Mouse (Mus musculus): ENCODE results near the gene Dmkn. TPM values are rescaled to one million over a fixed set of nuclear protein-coding genes. Genes with fewer than 3 reads are reported as not detected.
A peak's percentile ranks its signal among the peaks of the same experiment; 100 is the strongest.
"Not testable (repeated sequence)": the region's sequence is repeated elsewhere in the genome, so short reads cannot be mapped to it uniquely, and the experiment has no call there.

Dmkn gene
- 913 and 939 TPM in 2 replicates for polyA plus RNA-seq (2015; fragmentation: Nextera tagmentation; extraction: Ambion mirVana)

- Histone ChIP-seq H3K27me3 (peaks cover 8% of the 10 kb centered on the region), H3K4me1 (no peaks in the 10 kb centered on the region), H3K9me3 (no peaks in the 10 kb centered on the region), H3K4me3 (peak within 1 kb of the TSS; percentile 15; the same call in 1 of the 2 replicates), H3K4me2 (no peak within 1 kb of the TSS), H3K36me3 (no peaks in the 10 kb centered on the region), H3K9ac (no peak within 1 kb of the TSS), H3K27ac (peak within 1 kb of the TSS; percentile 30; the same call in 1 of the 2 replicates)
- no peak for ATAC-seq (ENCODE audit: insufficient number of reproducible peaks, low FRiP score, low TSS enrichment, low read depth)
- whole genome bisulfite sequencing: 39% methylated on average over 5 of the region's 5 CpGs
These were observed at the start of gene Dmkn for GRCm38 (mm10) chr7:30763456-30763855. Gene Dmkn, plus strand, starts transcription at chr7:30763756.

DNA sequence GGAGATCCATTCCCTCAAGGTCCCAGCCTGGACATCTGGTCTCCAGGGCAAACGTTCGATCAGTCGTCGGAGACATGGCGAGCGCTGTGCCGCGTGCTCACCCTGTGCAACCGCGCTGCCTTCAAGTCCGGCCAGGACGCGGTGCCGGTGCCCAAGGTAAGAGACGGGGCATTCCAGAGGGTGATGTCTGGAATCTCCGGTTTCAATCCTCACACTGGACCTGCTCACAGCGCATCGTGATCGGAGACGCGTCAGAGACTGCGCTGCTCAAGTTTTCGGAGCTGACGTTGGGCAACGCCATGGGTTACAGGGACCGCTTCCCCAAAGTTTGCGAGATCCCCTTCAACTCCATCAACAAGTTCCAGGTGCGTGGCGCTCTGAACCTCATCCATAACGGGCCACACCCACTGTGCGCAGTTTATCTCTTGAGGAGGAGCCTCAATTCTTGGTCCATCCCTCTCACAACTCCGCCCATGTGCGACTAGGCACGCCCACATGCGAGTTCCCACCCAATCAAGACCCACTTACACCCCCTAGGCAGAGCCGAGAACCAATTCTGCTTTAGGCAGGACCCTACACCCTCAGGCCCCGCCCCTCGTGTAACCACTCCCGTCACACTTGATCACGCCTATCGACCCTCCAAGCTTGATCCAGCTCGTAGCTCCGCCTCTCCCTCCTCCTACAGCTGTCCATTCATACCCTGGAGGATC, 46.4 kb upstream of the Dmkn start:
- H3K27me3 ChIP-seq: peaks cover 38% of the 10 kb centered on the region
- WGBS: 2% methylated on average over 43 of the region's 43 CpGs
- ATAC-seq (ENCODE audit: insufficient number of reproducible peaks, low FRiP score, low TSS enrichment, low read depth): peak; percentile 79
- peaks cover 12% of the 10 kb centered on the region for H3K4me1 ChIP-seq
- H3K27ac ChIP-seq: no peak overlapping the region
- no peak overlapping the region for H3K9ac ChIP-seq
- no peaks in the 10 kb centered on the region for H3K36me3 ChIP-seq
- no peaks in the 10 kb centered on the region for H3K9me3 ChIP-seq
- peak overlapping the region; percentile 35 for H3K4me3 ChIP-seq
- H3K4me2 ChIP-seq: peak overlapping the region; percentile 60

- Histone ChIP-seq H3K4me3 (peak overlapping the region; percentile 35), H3K36me3 (no peaks in the 10 kb centered on the region), H3K9me3 (no peaks in the 10 kb centered on the region), H3K27ac (no peak overlapping the region), H3K9ac (no peak overlapping the region), H3K27me3 (peaks cover 38% of the 10 kb centered on the region), H3K4me2 (peak overlapping the region; percentile 60), H3K4me1 (peaks cover 12% of the 10 kb centered on the region)
- no peak; the same call in 1 of the 2 replicates for ATAC-seq (ENCODE audit: insufficient number of reproducible peaks, low FRiP score, low TSS enrichment, low read depth)
- 11% methylated on average over 14 of the region's 14 CpGs for WGBS
These were observed 45.9 kb upstream of the Dmkn start for GRCm38 (mm10) chr7:30717716-30718046.

- Histone ChIP-seq H3K4me3 (no peak overlapping the region), H3K9me3 (no peaks in the 10 kb centered on the region), H3K27ac (no peak overlapping the region), H3K27me3 (peaks cover 38% of the 10 kb centered on the region), H3K9ac (no peak overlapping the region), H3K4me2 (no peak overlapping the region), H3K4me1 (peaks cover 12% of the 10 kb centered on the region), H3K36me3 (no peaks in the 10 kb centered on the region)
- no peak for ATAC-seq (ENCODE audit: insufficient number of reproducible peaks, low FRiP score, low TSS enrichment, low read depth)
- WGBS: 90% methylated on average over 5 of the region's 5 CpGs
These were observed 43.9 kb upstream of the Dmkn start for GRCm38 (mm10) chr7:30719669-30720068.

DNA sequence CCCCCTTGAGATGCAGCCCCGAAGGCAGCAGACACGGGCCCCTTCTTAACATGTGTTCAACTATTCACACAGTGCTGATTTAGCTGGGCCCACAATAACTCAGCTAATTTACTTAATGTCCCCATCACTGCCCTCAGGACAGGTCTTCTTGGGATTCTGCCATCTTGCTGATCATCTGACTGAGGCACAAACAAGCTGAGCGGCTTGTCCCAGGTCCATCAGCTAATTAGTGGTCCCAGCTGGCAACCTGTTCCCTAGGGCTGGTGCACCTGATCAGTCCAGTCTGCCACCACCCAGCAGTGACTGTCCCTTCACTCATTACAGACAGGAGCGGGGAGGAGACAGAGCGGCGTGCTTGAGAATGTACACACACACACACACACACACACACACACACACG, 42.3 kb upstream of the Dmkn start:
- Histone ChIP-seq H3K4me3 (no peak overlapping the region), H3K9me3 (no peaks in the 10 kb centered on the region), H3K4me1 (peaks cover 12% of the 10 kb centered on the region), H3K36me3 (peaks cover 6% of the 10 kb centered on the region; the same call in 1 of the 2 replicates), H3K27me3 (peaks cover 22% of the 10 kb centered on the region), H3K4me2 (no peak overlapping the region), H3K9ac (no peak overlapping the region), H3K27ac (no peak overlapping the region)
- WGBS: 75% methylated on average over 7 of the region's 7 CpGs
- ATAC-seq (ENCODE audit: insufficient number of reproducible peaks, low FRiP score, low TSS enrichment, low read depth): no peak

DNA sequence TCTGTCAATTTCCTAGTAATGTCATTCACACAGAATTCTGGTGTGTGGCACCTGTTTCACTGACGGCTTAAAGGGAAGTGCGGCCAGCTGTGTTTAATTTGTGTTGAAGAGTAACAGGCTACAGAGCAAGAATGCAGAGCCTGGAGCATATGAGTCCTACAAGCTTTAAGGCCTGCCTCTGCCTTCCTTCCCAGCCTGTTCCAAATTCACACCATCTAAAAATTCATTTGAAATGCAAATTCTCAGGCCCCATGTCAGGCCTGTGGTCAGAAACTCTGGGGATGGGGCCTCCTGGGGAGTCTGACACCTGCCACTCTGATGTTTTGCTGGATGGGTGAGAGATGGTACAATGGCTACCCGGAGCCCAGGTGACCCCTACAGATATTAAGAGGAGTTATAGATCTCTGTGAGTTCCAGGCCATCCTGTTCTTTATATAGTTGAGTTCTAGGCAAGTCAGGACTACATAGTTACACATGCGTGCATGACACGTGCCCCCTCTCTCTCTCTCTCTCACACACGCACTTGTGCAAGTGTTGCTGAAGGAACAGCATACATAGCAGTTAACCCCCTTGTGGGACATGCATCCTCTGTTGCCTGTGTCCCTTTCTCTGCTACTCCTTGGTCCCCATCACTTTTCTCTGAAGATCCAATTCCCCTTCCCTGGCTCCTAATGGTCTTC, 40.1 kb upstream of the Dmkn start:
- no peak overlapping the region for H3K27ac ChIP-seq
- 55% methylated on average over 6 of the region's 6 CpGs for WGBS

GRCm38 (mm10) chr7:30728214-30728613, 35.3 kb upstream of the Dmkn start:
- H3K4me1 ChIP-seq: peaks cover 19% of the 10 kb centered on the region
- no peaks in the 10 kb centered on the region for H3K27me3 ChIP-seq
- WGBS: 70% methylated on average over 6 of the region's 6 CpGs
- H3K36me3 ChIP-seq: peaks cover 32% of the 10 kb centered on the region
- no peaks in the 10 kb centered on the region for H3K9me3 ChIP-seq
- H3K4me2 ChIP-seq: peak overlapping the region; percentile 71
- H3K27ac ChIP-seq: no peak overlapping the region
- H3K4me3 ChIP-seq: peak overlapping the region; percentile 69
- no peak for ATAC-seq (ENCODE audit: insufficient number of reproducible peaks, low FRiP score, low TSS enrichment, low read depth)
- H3K9ac ChIP-seq: peak overlapping the region; percentile 82

More for the DNA sequence above, 40.1 kb upstream of the Dmkn start:
- ATAC-seq (ENCODE audit: insufficient number of reproducible peaks, low FRiP score, low TSS enrichment, low read depth): no peak
- Histone ChIP-seq H3K27me3 (peaks cover 5% of the 10 kb centered on the region; the same call in 1 of the 2 replicates), H3K9ac (no peak overlapping the region), H3K4me1 (peaks cover 7% of the 10 kb centered on the region), H3K4me3 (no peak overlapping the region), H3K9me3 (no peaks in the 10 kb centered on the region), H3K36me3 (peaks cover 20% of the 10 kb centered on the region), H3K4me2 (no peak overlapping the region)

DNA sequence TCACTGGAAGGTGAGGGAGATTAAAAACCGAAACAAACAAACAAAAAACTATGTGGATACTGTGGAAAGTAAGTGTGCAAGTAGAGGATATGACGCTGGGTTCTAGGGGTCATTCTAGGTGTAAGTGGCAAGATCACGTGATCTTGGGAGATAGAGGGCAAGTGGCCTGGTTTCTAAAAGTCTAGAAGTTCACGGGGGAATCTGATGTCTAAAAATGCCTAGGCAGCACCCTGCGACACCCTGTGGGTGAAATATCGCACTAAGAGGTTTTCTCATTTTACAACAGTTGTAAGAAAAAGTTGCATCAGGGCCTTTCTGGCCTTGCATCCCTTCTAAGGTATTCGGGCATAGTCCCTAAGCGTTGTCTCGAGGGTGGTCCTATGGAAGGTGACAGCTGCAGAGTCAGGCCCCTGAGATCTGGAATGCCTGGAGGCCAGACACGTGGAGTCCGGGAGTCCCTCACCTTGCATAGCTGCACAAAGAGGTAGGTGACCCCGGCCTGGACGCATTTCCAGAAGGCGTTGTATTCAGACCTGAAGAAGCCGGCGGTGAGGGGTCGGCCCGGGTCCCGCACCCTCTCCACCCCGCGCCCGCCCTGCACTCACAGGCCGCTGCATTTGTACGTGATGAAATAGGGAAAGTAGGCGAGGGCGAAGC, 34.7 kb upstream of the Dmkn start:
- Histone ChIP-seq H3K9ac (peak overlapping the region; percentile 82), H3K9me3 (no peaks in the 10 kb centered on the region), H3K4me3 (peak overlapping the region; percentile 69), H3K4me2 (peak overlapping the region; percentile 71), H3K27me3 (no peaks in the 10 kb centered on the region), H3K27ac (peak overlapping the region; percentile 89; the same call in 1 of the 2 replicates), H3K4me1 (peaks cover 19% of the 10 kb centered on the region), H3K36me3 (peaks cover 38% of the 10 kb centered on the region)
- WGBS: 7% methylated on average over 26 of the region's 26 CpGs
- no peak for ATAC-seq (ENCODE audit: insufficient number of reproducible peaks, low FRiP score, low TSS enrichment, low read depth)

DNA sequence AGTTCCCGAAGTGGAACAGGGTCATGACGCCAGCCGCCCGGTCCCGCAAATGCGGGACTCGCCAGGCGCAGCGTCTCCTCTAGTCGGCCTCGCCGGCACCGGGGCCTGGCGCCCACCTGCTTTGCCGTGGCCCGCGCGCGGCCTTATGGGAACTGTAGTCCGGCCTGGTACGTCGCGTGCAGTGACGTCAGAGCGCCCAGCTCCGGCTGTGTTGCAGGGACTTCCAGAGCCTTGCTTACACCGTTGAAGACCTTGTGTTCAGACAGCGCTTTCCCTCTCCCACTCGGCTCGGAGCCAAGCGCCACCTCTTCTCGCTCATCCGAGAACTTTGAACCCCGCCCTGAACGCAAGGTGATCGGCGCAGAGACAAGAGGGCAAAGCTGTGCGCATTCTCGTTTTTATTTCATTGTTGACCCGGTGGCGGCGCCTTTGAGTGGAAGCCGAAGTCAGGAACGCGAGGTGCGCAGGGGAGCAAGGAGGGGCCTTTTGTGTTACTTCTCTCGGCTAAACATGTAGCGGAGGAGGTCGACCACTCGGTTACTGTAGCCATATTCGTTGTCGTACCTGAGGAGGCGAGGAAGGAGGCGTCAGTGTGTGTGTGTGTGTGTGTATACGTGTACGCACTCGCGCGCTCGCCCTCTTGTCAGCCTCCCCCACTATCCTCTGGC, 34.0 kb upstream of the Dmkn start, which contains the start of gene Tmem147:
Gene Tmem147 (minus strand): TSS at position 145 of the 668 bp plus-strand sequence.
- WGBS: under 1% methylated on average over 60 of the region's 60 CpGs
- ATAC-seq (ENCODE audit: insufficient number of reproducible peaks, low FRiP score, low TSS enrichment, low read depth): peak; percentile 96

GRCm38 (mm10) chr7:30730064-30730722, 33.4 kb upstream of the Dmkn start:
- ATAC-seq (ENCODE audit: insufficient number of reproducible peaks, low FRiP score, low TSS enrichment, low read depth); H3K9me3 ChIP-seq; H3K27me3 ChIP-seq: not testable (repeated sequence)
- Histone ChIP-seq H3K9ac (peak overlapping the region; percentile 50; the same call in 1 of the 2 replicates), H3K36me3 (peaks cover 49% of the 10 kb centered on the region), H3K4me2 (peak overlapping the region; percentile 71), H3K27ac (peak overlapping the region; percentile 89), H3K4me1 (peaks cover 19% of the 10 kb centered on the region), H3K4me3 (peak overlapping the region; percentile 69)
- 30% methylated on average over 11 of the region's 22 CpGs for WGBS

More for the DNA sequence above, 34.0 kb upstream of the Dmkn start, which contains the start of gene Tmem147:
- no peaks in the 10 kb centered on the region for H3K9me3 ChIP-seq
- H3K9ac ChIP-seq: peak within 1 kb of the TSS; percentile 82
- H3K27me3 ChIP-seq: no peaks in the 10 kb centered on the region
- peak within 1 kb of the TSS; percentile 89 for H3K27ac ChIP-seq
- peak within 1 kb of the TSS; percentile 71 for H3K4me2 ChIP-seq
- peaks cover 19% of the 10 kb centered on the region for H3K4me1 ChIP-seq
- H3K36me3 ChIP-seq: peaks cover 43% of the 10 kb centered on the region
- H3K4me3 ChIP-seq: peak within 1 kb of the TSS; percentile 69

GRCm38 (mm10) chr7:30736211-30736610, 27.3 kb upstream of the Dmkn start:
- no peak overlapping the region for H3K4me2 ChIP-seq
- no peak for ATAC-seq (ENCODE audit: insufficient number of reproducible peaks, low FRiP score, low TSS enrichment, low read depth)
- H3K27me3 ChIP-seq: no peaks in the 10 kb centered on the region
- no peaks in the 10 kb centered on the region; the same call in 1 of the 2 replicates for H3K4me1 ChIP-seq
- no peak overlapping the region for H3K9ac ChIP-seq
- no peak overlapping the region for H3K27ac ChIP-seq
- 80% methylated on average over 3 of the region's 3 CpGs for WGBS
- no peaks in the 10 kb centered on the region for H3K9me3 ChIP-seq
- no peak overlapping the region for H3K4me3 ChIP-seq
- H3K36me3 ChIP-seq: peaks cover 61% of the 10 kb centered on the region
